Mouse (Mus musculus) left cerebral cortex, adult 18-20 months (tissue): Measurements from ENCODE around the gene Casz1. TPM values are rescaled to one million over a fixed set of nuclear protein-coding genes. Genes with fewer than 3 reads are reported as not detected.

Experiments
- DNase-seq, 2 experiments: peaks; one replicate each; pipeline ENCODE4 v3.0.0; 2021 to 2022; ENCODE audit warnings: low spot score in 2 of 2, mixed read lengths in 1 of 2
- total RNA-seq, 2 experiments: library from RNA; stranded (reverse); gene quantifications; 2 replicates each; pipeline ENCODE4 v1.2.3; 2021

Gene Casz1
- total RNA-seq, 2 experiments from 2014 or later: 1.2 to 1.4 TPM

DNA sequence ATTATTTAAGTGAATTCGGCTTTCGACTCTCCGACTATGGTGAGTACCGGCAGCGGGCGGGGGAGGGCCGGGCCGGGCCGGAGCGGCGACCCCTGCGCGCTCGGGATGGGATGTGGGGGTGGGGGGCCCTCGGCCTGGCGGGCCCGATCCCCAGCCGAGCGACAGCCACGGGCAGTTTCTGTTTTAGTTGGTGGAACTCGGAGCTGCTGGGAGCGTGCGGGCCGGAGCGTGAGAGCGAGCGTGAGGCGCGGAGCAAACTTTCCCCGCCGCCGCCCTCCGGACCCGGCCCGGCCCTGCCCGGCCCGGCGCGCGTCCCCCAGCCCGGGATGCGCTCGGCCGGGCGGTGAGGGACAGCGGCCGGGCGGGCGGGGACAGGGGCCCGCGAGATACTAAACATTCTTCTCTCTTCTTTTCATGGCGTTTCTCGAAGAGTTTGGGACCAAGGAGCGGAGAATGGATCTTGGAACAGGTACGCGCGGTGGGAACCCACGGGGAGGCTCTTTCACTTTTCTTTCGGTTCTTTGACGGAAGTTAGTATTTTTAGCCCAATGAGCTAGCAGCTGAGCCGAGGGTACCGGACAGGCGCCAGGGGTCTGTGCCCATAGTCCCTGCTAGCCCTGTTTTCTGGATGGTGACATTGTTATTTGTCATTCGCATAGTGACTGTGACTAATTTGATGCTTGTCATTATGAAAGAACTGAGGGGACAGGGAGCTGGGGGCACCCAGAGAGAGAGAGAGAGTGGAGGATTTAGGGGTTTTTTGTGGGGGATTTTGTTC lies 97.2 kb downstream of the Casz1 start:
- no peak for DNase-seq

DNA sequence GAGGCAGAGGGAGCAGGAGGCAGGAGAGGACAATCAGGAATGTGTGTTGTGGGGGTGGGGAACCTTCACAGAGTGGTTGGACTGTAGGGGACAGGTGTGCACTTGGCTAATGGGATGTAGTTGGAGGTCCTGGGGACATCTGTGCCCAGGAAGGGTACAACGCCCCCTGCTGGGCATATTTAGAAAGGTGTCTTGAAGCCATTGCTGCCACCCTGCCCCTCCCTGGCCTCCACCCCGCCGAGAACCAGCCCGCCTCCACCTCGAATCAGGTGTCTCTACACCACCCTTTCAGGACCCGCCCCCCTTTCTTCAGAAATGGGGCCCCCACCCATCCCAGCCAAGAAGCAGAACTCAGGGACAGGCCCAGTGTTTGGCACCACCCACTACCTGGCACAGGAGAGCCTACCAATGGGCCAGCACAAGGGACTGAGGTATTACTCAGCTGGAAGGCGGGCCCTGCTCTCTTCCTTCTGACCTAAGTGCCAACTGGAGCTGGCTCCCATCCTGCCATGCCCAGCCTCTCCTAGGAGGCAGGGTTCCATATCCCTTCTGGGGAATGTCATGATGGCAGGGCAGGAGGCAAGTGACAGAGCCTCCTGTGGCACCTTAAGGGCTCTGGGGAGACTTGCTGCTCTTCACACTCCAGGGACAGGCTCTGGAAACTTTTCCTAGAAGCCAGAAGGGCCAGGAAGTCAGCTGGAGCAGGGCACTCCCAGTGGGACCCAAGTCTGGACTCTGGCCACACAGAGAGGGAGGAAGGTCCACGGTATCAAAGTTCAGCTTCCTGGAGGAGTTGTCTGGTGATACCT lies 98.9 kb downstream of the Casz1 start:
- DNase-seq: peak in 1 of 2 experiments; percentile 12

DNA sequence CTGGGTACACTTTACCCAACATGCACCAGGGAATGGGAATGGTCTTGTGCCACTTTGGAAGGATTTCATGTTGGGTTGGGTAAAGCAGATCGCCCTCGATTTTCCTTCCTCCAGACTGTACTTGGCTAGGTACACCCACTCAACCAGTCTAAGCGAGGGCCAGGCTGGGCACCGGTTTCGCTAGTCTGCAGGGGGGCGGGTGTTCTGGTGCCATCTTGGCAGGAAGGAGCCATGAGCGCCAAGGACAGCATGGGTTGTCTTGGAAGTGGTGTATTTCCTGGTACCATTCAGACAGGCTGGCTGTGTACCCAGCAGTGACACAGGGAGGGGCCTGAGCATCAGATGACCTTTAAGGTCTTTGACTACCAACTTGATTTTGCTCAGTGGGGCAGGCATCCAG lies 101.1 kb downstream of the Casz1 start:
- no peak for DNase-seq

DNA sequence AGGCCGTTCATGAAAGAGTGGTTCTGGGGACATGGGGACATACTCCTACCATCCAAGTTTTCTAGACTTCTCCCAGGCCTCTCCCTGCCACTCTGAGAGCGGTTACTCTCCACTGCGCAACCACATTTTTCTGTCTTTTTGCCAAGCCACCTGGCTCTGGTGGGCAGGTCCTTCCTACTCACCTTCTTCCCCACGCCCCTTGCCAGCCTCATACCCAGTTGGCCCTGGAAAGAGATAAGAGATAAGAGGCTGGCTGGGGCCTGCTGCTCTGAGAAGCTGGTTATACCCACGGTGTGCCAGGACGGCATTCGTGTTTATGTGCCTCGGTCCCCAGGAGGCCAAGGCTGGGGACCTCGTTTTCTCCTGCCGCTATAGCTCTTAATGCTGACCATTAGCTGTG lies 102.6 kb downstream of the Casz1 start:
- no peak for DNase-seq

DNA sequence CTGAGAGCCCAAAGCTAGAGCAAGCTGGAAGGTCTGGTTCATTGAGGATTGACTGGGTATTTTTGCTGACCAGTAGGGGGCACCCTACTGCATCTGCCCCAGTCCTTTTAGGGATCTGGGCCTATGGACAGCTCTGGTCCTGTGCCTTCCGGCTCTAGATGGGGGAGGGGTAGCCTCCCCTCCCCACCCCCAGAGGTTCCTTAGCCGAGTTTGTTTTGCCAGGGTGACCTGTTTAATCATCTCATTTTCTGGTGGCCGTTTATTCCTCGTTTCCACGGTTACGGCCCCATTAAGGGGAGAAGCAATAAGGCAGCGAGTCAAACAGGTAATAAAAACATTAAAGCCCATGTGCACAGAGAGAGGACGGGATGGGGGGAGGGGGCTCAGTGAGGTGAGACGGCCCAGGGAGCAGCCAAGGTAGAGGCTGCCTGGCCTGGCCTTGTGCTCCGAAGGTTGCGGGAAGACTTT lies 104.0 kb downstream of the Casz1 start:
- no peak for DNase-seq

DNA sequence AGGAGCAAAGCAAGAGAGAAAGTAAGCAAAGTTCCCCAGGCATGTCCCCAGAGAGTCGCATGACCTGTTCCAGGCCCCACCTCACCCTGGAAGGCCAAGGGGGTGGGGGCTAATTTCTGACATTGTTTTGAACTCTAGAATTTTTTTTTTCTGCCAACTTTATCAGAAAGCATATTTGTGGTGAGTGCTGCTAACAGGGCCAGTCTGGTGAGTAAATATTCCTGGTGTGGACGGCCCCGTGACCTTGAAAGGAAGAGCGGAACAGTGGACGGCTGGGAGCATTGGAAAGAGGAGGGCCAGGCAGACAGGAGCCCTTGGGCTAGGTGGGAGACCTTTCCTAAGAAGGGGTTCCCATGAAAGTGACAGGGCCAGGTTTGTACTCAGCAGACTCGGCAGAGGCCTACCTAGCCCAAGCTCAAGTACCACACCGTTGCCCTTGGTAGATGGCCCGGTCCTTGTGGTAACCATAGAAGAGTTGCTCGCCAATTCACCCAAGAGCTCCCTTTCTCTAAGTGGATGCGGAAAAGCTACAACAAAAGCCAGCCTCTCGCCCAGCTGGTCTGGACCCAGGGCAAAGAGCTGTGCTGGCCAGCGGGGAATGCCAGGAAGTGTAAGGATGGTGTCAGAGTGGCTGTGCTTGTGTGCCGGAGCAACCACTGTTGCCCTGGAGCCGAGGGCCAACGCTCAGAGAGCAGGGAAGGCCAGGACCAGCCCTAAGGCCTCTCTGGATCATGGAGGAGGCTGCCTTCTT lies 104.7 kb downstream of the Casz1 start:
- DNase-seq: no peak

DNA sequence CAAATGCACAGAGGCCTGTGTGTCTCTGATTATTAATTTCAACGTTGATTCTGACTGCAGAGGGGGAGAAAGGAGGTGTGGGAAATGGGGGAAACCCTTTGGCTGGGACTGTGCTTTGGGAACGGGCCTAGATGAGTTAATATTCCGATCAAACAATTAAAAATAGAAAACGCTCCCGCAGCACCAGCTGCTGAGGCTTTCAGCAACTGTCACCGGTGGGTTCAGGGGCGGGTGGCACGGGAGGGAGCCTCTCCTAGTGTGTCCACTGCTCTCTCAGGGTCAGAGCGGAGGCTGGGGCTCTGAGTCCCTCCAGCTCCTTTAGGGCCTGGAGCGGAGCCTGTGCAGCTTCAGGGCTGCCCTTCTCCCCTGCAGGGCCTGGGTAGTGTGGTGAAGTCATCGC lies 105.3 kb downstream of the Casz1 start:
- DNase-seq: no peak

DNA sequence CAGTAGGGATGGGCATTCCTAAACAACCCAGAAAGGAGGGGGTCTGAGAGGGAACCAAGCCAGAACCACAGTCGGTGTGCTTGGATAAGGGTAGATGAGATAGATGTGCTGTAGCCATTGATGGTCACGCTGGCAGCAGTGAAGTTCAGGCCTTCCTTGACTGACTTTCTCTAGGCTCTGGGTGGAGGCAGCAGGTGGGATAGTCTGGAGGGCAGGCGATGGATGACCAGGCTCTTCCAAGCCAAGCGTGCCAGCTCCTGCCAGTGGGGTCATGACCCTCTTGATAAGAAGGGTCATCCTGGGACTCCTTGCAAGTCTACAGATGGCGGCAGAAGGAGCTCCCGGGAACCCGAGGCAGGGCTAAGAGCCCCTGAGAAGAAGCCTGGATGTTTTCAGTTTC lies 107.9 kb downstream of the Casz1 start:
- no peak for DNase-seq

DNA sequence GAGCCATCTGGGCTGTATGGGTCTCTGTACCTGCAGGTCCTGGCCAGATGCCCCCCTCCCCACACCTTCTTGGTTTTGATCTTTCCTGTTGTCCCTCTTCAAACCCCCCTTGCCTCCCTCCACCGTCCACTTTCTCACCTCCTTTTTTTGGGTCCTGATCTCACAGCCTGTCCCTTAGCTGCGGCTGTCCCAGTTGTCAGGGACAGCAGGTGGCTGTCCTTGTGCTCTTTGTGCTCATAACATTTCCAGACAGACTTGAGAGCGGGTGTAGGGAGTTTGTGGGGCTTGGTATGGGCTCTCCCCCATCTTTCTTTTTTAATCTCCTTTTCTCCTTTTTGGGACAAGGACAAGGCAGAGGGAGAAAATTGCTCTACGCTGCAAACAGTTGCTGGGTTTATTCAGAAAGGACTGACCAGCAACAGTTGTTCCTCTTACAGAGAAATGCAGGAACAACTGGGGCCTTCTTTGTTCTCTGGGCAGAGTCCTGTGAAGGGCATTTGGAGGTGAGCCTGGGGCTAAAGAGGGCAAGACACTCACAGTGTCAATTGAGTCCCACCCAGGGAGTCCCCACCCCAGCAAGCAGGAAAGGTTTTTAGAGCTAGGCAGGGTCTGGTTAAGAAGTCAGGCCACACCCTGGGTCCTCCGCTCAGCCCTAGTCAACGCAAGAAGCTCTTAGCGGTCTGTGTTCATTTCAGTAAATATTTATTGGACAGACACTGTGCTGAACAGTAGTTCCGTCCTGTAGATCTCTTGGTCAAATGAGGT lies 108.8 kb downstream of the Casz1 start:
- no peak for DNase-seq

DNA sequence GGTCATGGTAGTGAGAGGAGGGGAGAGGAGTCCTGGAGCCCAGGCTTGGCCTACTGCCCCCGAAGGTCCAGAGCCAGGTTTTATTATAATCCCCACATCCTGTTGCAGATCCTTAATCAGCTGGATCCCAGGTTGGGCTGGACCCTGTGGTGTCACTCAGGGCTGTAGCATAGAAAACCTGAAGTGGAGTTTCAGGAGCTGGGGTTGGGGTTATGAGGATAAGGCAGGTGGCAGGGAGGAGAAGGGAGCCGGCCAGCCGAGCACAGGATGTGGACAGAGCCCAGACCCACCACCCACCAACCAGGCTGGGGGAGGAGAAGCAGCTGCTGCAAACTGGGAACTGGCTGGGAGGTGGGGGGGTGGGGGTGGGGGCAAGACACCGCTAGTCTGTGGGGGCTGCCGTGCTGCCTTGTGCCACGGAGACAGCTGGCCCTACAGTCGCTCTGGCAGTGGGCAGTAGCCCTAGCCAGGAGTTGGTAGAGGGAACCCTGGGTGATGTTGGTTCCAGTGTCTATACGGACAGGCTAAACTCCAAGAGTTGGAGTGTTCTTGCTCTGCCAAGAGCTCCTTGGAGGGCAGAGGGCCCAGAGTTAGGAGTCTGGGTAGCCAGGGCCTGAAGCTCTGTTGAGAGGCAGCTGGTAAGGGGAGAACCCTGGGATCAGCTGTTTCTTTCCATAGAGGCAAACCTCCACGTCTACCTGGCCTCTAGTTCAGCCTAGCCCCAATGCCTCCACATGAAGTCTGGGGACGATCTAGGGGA lies 110.8 kb downstream of the Casz1 start:
- DNase-seq: no peak

DNA sequence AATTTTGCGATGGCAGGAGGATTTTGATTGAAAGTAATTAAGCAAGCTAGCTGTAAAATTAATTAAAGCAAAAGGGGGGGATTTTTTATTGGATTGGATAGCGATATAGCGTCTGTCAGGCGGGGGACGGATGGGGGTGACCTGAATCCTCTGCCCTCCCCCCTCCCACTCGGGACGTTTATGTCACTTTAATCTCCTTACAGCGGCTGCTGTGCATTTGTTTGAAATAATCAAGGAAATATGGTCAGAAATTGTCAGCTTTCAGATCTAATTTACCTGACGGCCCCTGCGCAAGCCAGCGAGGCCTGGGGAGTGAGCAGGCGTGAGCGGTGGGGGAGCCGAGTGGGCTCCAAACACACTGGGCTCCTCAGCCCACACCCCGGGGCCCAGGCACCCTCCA lies 111.6 kb downstream of the Casz1 start:
- DNase-seq: no peak

DNA sequence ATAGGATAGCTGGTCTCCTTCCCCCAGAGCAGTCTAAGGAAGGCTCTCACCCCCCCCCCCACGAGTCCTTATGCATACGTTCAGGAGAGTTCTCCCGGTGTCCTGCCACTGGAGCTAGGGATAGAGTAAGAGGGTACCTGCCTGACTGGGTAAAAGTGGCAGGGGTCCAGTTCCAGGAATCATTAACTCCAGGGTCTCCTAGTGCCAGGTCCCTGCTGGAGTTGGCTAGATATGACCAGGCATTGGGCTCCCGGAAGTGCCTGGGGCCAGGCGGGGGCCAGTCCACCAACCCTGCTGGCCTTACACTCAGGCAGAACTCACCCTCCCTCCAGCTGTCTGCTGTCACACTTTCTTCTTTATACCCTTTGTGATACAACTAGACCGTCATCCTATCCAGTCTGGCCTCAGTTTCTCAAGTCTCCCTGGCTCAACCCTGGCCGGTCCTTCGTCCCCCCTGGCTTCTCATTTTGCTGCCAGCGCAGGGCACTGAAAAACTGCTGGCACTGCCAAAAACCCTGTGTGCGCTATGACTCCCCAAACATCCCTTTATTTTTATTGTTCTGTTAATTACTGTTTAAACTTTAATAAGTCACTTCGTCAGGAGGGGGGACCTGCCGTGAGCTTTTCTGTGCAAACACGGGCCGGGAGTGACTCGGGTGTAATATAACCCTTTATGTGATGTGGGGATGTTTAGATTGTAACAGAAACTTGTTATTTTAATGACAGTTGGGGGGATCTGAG lies 114.6 kb downstream of the Casz1 start:
- DNase-seq: no peak

DNA sequence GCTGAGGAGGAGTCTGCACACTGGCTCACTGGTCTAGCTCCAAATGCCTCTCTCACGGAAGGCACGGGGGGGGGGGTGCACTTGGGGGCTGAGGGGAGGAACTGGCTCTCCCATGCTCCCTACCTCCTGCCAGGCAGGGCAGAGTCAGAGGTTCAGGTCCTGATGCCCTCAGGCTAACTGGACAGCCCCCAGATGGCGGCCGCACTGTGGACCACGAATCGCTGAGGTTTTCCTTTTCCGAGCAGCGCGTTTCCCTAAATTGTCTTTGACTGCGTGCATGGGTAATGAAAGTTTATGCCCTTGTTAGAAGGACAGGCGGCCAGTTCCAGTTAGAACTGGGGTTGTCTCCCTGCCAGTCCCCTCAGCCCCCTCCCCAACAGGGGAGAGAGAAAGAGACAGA lies 116.4 kb downstream of the Casz1 start:
- no peak for DNase-seq

DNA sequence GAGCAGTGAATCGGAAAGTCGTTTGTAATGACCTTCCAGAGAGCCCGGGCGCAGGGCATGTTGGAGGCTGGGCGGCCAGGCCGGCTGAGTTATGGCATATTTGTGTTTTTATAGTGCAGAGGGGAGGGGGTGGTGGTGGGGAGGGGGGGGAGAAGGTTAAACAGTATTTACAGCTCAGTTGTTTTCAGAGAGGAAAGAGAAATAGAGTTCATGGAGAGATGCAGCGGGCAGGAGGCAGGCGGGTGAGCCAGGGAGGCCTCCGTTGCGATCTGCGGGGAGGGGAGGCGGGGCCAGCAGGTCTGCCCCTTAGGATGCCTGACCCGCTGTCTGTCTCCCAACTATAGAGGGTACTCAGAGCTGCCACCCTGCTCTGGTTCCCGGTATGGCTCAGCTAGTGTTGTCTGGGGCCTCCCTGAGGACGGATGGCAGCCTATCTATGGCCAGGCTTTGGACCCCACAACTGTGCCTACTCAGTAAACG lies 118.0 kb downstream of the Casz1 start:
- DNase-seq: no peak

DNA sequence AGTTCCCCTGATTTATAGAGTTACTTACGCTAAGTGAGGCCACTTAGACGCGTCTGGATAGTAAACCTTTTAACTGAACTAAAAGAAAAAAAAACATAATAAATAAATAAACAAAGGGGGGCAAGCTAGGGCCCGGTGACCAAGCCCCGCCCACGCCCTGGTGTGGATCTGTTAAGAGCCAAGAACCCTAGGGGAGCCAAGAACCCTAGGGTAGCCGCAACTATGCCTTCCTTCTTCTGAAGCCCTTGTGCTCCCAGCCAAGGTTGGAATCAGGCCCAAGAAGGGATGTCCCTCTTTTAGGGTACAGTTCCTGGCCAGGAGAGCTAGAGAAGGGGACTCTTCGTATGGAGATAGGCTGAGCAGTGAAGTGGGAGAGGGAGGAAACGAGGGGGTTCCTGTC lies 119.2 kb downstream of the Casz1 start:
- DNase-seq: no peak

DNA sequence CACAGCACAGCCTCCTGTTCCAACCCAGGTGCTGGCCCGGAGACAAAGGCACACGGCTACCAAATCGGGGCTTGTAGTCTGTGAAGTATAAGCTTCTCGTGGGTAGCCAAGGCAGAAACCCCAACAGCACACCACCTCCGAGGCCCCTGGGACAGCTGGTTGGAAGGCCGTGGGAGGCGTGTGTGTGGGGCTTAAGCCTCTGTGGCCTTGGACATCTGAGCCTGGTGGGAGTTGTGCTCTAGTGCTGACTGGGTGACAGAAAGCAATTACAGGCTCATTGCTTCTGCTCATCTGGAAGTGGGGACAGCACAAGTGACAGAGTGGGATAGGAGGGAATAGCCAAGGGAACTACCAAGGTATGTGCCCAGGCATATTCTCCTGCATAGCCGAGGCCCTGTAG lies 119.7 kb downstream of the Casz1 start:
- no peak for DNase-seq

DNA sequence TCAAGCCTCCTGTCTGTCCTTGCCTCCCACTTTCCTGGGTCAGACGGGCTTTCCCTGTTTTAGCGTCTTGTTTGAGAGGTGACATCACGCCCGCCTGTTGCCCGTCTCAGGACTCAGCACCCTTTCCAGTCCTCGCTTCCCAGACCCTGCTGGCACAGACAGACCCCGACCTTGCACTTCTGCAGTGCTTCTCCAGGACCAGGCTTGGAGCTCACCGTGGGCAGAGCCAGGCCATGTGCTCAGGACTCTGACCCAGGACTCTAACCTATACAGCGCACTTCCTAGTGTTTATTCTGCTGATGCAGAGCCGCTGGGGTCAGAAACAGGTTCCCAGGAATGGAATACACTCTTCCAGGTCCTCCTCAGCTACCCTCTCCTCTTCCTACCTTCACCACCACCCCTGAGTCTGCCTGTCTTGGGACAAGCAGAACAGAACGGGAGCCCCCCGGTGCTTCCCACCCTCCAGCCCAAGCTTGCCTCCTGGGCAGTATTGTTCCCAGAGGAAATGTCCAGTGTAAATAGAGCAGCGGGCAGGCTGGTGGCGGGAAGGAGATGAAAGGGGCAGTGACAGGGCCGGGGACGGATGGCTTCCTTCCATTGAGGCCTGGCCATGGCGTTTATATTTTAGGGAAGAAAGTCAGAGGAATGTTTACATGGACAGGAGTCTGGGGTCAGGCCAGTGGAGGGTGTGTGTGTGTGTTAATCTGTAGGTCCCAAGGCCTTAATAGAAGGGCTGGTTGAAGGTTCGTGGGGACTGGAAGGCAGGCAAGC lies 121.5 kb downstream of the Casz1 start:
- no peak for DNase-seq

DNA sequence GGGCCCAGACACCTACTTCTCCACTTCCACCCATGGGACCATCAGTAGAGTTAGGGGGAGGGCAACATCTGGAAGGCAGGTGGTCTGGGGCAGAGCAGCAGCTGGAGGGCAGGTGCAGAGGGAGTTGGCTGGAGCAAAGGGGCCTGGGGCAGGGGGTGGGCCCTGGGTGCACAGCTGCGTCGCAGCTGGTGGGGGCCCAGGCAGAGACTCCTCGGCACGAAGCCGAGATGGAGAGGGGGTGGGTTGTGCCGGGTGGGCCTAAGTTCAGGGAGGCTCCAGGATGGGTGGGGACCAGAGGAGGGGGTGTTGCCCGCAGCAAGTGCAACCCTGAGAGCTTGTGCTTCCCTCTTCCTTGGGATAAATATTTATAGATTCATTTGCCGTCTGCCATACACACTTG lies 122.2 kb downstream of the Casz1 start:
- DNase-seq: no peak

DNA sequence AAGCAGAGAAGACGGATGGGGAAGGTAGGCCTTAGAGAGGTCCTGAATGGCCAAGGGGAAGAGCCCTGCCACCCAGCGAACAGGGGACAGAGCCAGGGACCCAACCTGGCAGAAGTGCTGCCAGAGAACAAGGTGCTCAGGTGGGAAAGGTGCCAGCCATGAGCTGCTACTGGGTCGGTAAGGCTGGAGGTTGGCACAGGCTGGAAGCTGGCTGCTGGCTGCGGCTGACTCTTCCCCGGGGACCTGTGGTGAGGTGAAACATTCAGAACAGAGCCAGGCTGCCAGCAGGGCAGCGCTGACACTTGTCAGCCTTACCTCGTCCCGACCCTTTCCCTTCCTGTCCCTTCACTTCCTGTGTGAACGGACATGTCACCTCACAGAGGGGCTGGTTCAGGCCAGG lies 124.1 kb downstream of the Casz1 start:
- DNase-seq: no peak
